Mouse (Mus musculus) lung, postnatal 0 days (tissue): Measurements from ENCODE around the gene Zdhhc6.

ENCODE experiments used
- CTCF ChIP-seq: IDR thresholded peaks from 2 replicates; pipeline ENCODE4 v1.5.1; 2016; ENCODE audit warnings: antibody characterized with exemption, mild to moderate bottlenecking
- EP300 ChIP-seq: IDR thresholded peaks from 2 replicates; pipeline ENCODE4 v1.6.1; 2016; ENCODE audit warnings: antibody characterized with exemption, mild to moderate bottlenecking, control low read depth

GRCm38 (mm10) chr19:55335881-55336280 is 20.0 kb upstream of the Zdhhc6 start:
- TF ChIP-seq CTCF (peak; percentile 63), EP300 (no peak)
